Mouse (Mus musculus): Measurements from ENCODE around the gene Adamts5. TPM values are rescaled to one million over a fixed set of nuclear protein-coding genes. Genes with fewer than 3 reads are reported as not detected.

Adamts5 gene
- total RNA-seq, 2 experiments from 2014 or later, result 2.0 to 2.5 TPM

- no peak for DNase-seq
- intact Hi-C loops (cut with DNase I), result no loop called here
These were observed 79.2 kb downstream of the Adamts5 start for GRCm38 (mm10) chr16:85822330-85822916.

GRCm38 (mm10) chr16:85819808-85820458 lies 81.7 kb downstream of the Adamts5 start:
- no peak for DNase-seq
- intact Hi-C loops (cut with DNase I), result loop anchor here (1.0 to 5.0 kb wide), 2 partner anchors 482 to 599 kb away; no protein-coding TSS in a partner anchor

DNA sequence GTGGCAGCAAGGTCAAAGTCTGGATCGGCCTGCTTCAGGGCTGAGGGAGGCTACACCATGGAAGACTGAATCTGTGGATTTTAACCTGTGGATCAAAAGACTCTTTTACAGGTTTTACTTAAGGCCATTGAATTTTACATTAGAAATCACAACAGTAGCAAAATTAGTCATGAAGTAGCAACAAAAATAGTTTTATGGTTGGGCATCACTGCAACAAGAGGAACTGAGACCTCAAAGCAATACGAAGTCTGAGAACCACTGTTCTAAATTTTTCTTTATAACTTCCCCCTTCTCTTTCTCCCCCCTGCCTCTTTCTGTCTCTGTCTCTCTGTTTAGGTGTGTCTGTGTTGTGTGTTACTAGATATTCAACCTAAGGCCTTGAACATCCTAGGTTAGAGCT lies 87.5 kb downstream of the Adamts5 start:
- intact Hi-C loops (cut with DNase I), result no loop called here

DNA sequence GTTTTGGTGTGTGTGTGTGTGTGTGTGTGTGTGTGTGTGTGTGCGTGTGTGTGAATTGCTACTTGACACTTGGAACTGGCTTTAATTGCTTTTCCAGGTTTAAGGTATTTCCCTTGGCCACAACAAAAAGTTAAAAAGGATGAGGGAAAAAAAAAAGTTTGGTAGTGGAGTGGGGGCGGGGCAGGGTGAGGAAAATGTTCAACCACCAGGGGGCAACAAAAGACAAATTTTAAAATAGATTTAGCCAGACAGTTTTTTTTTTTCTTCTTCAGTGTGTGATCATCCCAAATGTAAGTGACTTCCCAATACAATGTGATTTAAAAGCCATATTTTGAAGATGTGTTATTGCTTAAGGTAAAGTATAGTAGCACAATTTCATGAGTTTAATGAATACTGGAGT lies 94.0 kb downstream of the Adamts5 start:
- intact Hi-C loops (cut with DNase I), result loop anchor here (2.0 to 10.0 kb wide), 4 partner anchors 835 to 1587 kb away; no protein-coding TSS in a partner anchor
- DNase-seq, result peak; percentile 63

More for the DNA sequence above, 87.5 kb downstream of the Adamts5 start:
- no peak for DNase-seq

DNA sequence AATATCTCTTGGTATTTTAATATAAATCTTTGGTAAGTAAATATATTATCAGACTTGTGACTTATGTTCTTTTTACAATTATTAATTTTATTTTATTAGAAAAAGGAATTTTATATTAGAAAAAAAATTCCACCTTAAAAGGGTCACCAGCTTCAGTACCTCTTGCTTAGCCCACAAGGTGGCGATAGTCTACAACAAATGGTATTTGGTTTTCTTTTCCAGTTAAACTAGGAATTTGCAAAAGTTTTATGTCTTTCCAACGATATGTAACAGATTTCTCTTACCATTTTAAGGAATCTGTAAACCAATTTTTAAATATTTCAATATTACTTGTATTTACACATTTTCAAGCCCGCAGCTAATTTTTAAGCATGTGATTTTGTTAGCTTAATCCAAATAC lies 94.6 kb downstream of the Adamts5 start:
- intact Hi-C loops (cut with DNase I), result loop anchor here (2.0 to 10.0 kb wide), 4 partner anchors 836 to 1588 kb away; no protein-coding TSS in a partner anchor
- DNase-seq, result peak; percentile 60

Other genes starting within 250 kb of the Adamts5 start
- gene Adamts1, start 98.7 kb downstream of the Adamts5 start, total RNA-seq (2021), result 1 to 10 TPM; 6.5 to 8.2 TPM

Data from left cerebral cortex, postnatal 4 days (tissue).